Mouse (Mus musculus) fat pad, adult 2 months (tissue): ENCODE measurements around the gene Rab25.

Source experiments
- DNase-seq: peaks from one replicate; pipeline ENCODE4 v3.0.0-alpha.2; 2011; ENCODE audit warnings: low read depth, low spot score; ENCODE audit errors: extremely low read depth

The Rab25 gene

DNA sequence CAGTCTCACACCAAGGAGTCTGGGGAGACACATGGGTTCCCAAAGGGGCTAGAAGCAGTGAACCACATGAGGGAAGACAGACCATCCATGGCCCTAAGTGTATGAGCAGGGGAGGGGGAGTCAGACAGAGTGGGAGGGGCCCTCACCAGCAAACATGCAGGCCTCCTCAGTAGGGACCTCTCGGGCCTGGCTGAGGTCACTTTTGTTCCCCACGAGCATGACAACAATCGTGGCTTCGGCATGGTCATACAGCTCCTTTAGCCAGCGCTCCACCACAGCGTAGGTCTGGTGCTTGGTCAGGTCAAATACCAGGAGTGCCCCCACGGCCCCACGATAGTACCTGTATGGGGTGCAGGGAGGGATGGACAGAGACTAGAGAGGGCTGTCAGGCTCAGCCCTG is 4.9 kb downstream of the Rab25 start:
- no peak for DNase-seq

DNA sequence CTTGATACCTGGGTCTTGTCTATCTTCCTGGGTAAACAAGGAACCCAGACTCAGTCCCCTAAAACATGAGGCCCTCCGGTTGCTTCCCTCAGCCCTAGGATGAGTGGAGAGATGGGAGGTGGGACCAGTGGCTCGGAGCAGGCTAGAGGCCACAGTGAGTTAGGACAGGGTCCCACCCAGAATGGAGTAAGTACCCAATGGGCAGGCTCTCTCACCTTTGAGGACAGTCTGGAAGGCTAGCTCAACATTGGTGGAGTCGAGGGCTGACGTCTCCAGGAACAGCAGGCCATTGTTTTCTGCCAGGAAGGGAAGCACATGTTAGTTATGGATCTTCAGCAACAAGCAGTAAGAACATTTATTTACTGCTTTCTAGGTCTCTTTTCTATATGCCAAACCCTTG is 5.6 kb downstream of the Rab25 start:
- no peak for DNase-seq

DNA sequence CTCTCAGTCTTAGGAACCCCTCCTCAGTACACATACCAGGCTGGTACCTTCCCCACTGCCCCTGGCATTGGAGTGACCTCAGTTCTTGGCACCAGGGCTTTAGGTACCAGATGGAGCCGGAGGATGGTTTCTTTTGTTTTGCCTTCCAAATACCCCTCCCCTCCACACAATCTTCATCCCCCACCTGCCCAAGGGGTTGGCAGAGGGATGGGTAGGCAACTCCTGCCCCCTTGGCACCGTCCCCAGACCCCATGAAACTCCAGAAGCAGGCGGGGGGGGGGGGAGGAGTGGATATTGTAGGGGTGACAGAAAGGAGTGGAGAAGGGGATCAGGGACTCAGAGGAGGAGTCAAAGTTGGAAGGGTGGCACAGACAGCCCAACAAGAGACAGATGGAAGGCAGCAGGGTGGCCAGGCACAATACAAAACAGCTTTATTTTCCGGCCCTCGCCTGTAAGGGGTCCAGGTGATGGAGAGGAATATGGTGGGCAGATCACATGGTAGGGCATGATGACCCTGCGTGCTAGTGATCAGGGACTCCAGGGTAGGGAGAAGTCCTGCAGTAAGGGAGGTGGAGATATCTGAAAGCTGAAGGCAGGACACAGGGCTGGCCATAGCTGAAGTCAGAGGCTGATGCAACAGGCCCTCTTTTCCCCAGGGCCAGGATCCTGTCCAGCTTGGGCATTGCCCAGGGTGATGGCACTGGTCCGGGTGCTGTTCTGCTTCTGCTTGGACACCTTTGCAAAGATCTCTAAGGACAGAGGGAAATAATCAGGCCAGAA is 6.3 kb downstream of the Rab25 start:
- DNase-seq: no peak

DNA sequence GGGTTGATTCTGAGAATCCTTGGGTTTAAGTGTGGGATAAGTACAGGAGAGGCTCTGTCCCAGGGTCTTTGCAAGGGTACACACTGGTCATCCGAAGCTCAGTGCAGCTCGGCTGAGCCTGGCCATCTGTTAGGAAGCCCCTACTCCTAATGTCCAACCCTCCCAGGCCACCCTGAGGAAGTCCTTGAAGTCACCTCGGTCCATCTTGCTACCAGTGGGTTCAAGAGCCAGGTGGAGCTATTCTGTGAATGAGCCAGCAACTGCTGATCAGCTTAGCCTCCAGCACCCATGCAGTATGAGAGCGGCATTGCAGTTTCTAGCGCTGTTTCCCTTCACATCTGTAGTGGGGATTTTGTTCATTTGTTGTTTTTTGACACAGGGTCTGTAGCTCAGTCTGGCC is 8.0 kb downstream of the Rab25 start:
- DNase-seq: no peak

DNA sequence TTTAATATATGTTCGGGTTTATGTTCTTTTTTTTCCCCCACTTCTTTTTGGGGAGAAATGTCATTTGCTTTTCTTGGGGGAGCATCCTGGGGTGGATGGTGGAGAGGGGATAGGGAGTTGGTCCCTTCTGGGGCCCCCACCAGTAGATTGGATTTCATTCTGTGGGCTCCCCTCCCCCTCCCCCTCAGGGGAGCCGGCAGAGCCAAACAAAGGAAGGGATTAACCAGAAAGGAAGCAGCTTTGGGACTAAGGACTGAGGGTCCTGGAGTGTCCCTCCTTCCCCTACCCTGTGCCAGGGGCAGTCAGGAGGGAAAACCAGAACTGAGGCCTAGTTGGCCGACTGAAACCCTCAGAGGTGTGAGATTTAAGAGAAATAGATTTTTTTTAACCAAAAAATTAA is 8.7 kb downstream of the Rab25 start:
- DNase-seq: no peak

DNA sequence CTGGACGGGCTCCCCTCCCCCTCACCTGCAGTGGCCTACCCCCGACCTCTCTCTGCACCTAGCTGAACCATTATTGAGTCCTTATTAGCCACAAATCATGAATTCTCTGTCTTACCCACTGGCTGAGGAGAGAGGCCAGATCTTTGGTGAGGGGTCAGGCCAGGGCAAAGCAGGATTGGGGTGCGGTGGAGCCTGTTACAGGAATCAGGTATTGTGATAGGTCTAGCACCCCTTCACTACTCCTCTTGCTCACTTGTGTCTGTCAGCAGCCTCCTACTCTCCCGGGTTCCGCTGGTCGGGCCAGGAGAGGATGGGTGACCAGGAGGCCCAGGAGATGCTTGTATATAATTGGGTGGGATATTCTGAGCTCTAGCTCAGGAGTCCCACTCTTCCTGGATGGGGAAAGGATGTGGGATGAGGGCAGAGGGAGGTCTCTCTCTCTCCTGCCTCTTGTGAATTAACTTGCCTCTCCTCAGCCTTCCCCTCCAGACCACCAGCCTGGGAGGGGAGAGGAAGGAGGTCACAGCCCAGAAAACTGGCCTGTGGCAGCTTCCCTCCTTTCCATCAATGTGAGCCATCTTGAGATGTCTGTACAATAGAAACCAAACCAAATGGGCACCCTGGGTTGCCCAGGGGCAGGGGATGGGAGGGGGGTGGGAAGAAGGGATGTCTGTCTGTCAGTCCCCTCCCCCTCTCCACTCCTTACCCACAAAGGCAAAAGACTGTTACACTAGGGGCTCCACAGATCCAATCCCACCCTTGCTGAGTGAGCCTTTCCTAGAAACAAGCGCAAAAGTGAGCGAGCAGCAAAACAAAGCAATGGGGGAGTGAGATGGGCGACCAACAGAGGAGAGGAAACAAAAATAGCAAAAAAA is 9.6 kb downstream of the Rab25 start:
- DNase-seq: no peak

DNA sequence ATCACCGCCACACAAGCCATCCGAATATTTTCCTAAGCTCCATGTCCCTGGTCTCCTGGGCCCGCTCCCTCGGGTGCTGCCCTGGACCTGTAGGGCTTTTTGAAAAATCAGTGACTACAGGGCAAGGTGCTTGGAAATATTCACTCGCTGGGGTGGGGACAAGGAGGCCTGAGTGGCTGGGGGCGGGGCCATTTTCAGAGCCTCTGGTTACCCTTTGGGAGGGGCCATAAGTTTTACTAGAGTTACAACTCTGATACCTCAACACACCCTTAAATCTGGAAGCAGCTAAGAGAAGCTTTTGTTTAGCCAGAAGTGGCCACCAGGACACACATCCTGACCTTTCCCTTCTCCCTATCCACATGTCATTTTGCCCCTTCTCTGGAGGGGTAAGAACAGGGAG is 11.0 kb downstream of the Rab25 start:
- no peak for DNase-seq

DNA sequence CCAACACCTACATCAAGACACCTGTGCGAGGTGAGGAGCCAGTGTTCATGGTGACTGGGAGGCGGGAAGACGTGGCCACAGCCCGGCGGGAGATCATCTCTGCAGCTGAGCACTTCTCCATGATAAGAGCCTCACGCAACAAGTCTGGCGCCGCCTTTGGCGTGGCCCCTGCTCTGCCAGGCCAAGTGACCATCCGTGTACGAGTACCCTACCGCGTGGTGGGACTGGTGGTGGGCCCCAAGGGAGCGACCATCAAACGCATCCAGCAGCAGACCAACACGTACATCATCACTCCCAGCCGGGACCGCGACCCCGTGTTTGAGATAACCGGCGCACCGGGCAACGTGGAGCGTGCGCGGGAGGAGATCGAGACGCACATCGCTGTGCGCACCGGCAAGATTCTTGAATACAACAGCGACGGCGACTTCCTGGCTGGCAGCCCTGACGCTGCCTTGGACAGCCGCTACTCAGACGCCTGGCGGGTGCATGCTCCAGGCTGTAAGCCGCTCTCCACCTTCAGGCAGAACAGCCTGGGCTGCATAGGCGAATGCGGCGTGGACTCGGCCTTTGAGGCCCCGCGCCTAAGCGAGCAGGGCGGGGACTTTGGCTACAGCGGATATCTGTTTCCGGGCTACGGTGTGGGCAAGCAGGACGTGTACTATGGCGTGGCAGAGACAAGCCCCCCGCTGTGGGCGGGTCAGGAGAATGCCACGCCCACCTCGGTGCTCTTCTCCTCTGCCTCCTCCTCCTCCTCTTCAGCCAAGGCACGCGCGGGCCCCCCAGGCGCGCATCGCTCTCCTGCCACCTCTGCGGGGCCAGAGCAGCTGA is 11.8 kb downstream of the Rab25 start:
- no peak for DNase-seq

DNA sequence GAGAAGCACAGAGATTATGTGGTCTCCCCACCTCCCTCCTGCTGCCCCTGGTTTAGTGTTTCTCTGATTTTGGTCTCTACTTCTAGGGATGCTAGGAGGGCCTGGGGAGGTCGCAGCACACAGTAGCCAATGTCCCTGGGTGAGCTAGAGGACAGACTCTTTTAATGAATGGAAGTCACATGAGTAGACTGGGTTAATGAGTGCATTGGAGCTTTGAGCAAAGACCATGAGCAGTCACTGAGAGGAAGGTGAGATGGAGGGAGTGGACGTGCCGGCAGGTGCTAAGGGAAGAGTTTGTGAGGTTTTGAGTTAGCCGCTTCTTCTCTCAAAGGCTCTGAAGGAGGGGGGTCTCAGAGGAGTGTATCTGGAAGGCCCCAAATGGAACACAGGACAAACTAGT is 12.6 kb downstream of the Rab25 start:
- DNase-seq: no peak

DNA sequence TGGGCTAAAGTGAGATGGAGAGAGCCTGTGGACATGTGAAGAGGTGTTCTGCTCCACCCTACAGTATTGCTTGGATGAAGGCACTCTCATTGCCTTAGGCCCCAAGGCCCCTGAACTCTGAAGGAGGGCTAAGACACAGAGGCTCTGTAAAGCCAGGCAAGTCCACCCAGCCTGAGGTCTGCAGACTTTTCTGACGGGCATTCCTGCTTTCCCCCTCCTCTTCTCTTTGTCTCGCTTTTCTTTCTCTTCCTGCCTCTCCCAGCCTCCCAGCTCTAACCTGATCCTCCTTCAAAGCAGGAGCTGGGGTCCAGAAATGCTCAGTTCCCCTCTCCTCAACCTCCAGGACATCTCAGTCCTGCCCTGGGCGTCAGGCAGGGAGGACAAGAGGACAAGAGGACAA is 13.1 kb downstream of the Rab25 start:
- no peak for DNase-seq

DNA sequence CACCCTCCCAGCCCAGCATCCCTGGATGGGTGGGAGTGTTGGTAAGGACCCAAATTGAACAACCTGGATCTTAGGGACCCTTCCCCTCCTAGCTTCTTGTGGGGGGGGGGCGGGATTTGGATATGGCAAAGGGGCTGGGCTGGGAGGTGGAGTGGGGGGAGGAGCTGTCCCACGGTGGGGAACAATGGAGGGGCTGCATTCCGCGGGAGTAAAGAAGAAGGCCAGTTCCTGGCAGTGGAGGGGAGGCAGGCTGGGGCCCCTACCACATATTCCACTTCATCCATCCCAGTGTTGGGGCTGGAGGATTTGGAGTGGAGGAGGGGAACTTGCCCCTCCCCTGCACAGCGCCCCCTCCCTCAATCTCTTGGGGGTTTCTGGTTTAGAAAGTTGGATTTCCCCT is 14.4 kb downstream of the Rab25 start:
- DNase-seq: no peak

DNA sequence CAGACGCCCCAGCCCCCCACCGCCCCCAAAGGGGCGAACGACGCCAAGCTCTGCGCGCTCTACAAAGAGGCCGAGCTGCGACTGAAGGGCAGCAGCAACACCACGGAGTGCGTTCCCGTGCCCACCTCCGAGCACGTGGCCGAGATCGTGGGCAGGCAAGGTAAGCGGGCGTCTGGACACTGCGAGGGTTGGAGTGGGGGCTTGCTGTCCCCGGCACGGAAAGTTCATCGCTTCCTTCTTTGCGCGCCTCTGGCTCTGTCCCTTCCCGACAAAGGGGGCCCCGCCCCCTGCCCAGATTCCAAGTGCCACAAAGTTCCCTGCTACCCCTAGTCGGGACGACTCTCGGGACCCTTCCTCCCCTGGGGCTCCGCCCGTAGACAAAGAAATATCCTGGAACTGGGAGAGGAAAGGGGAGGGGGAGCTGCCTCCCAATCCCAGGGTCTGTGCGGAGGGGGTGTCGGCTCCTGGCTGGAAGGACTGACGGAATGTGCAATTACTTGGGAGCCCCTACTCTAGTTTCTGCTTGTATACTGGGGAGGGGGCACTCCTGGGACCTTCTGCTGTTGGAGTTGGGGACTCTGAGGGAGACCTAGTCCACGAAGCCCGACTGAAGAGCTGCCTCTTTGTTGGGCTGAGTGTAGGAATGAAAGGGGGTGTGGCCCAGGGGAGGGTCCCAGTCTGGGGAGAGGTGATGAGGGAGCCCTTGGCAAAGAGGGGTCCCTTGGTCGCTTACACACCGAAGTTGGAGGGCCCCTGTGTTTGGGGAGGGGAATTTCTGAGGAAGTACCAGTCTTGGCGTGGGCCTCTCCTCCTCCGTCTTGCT is 15.2 kb downstream of the Rab25 start:
- no peak for DNase-seq

DNA sequence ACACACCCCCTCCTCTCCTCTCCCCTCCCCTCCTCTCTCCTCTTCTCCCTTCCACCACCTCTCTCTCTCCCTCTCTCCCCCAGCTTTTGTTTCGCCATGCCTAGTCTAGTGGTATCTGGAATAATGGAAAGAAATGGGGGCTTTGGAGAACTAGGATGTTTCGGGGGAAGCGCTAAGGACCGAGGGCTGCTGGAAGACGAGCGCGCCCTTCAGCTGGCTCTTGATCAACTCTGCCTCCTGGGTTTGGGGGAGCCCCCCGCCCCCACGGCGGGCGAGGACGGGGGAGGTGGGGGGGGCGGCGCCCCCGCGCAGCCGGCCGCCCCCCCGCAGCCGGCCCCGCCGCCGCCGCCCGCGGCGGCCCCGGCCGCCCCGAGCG is 15.8 kb downstream of the Rab25 start, which contains the start of gene Mex3a:
Gene Mex3a (plus strand): TSS at position 97 of the 376 bp plus-strand sequence.
- DNase-seq: no peak

DNA sequence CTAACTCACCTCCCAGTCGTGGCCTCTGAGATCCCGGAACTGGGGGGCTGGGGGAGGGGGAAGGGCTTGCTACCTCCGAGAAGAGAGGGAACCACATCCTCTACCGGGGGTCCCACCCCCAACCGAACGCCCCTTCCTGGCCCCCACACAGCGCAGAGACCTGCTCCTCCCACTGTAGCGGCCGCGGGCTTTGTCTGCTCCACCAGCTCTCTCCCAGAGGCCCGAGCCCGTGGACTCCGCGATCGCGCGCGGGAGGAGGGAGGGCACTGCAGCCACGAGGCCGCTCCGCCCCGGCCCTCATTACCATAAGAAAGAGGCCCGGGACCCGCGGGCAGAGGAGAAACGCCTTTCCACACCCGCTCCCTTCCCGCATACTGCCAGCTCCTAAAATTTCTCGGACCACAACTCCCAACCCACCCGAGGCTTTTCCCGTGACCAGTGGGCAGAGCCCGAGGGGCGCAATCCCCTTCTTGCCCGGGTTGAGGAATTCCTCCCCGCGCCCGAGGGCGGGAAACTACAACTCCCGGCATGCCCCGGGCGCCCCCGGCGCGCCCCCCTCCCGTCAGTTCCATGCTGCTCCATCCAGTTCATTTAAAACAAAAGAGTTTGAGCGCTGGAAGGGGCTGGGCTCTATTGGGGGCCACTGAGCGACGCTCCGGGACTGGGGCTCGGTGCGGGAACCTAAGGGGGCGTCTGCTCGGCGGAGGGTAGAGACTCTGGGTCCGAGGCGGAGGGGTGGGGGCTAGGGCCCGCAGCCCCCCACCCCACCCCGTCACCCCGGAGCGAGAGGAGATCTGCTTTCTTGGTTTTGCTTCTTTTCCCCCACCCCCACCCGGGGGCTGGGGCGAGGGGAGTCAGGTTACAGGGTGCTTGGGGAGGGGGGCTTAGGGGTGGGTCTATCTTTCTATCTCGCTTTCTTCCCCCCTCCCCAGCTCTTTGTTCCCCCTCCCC is 16.5 kb downstream of the Rab25 start:
- DNase-seq: no peak

DNA sequence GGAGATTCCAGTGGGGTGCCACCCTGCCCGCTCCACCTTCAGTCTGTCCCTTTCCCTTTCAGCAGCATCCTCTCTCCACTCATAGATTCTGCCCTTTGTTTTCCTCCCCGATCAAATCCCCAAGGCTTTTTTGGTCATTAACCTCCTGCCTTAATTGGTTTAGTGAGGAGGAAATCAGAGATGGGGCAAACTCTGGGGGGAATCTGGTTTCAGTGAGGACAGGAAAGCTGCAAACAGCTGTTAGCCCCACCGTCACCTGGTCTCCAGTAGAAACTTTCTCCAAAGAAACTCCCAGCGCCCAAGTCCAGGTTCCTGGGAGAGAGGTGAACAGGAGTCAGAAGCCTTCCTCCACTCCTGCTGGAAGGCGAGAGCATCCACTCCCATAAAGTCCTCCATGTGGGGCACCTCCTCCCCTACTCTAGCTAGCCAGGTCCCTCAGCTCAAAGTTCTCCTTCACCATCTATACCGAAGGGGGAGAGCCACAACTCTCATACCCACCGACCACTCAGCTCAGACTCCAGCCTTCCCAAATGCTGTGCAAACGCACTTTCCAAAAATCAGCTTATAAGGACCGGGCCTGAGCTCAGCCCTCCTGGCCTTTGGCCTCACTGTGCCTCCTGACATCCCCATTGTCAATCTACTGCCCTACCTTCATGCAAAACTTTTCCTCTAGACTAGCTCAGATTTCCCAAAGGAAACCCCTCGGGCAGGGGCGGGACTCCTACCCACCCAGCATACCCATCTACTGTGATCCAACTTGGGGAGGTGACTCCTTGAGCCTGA is 17.8 kb downstream of the Rab25 start:
- no peak for DNase-seq

DNA sequence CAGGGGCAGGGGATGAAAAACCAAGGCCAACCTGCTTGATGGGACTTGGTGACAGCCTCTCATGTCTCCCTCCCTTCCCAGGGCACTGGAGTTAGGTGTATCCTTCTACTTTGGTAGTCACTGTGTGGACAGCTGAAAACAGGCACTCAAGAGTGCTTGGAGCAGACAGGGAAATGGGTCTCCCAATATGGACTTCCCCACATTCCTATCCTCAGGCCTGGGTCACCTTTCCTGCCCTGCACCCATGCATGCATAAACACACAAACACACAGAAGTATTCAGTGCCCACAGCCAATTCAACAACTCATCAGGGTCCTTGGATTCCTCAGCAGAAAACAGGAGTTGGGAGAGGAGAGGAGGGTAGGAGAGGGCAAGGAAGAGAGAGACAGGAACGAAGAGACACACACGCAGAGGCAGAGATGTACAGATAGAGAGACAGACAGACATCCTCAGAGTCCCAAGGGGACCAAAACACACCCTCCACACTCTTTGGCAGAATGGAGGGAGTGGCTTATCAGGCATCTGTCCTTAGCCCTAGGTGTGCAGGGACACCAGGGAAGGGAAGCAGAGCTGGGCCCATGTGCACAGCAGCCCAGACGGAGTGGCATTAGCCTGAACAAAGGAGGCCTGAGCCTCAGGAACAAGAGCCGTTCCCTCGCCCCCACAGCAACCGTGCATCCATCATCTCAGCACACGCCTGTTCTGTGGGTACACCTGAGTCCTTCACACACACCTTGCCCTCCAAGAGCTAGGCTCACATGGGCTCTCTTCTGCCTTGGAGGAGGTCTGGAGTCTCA is 18.7 kb downstream of the Rab25 start:
- no peak for DNase-seq

DNA sequence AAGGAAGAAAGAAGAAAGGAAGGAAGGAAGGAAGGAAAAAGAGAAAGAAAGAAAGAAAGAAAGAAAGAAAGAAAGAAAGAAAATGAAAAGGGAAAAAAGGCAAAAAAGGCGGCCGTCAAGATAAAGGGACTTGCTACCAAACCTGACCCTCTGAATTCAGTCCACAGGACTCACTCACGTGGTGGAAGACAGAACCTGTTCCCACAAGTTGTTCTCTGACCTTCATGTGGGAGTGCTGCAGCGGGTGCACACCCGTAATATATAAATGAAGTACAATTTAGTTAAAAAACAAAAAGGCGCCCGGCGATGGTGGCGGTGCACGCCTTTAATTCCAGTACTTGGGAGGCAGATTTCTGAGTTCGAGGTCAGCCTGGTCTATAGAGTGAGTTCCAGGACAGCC is 19.5 kb downstream of the Rab25 start:
- DNase-seq: no peak

DNA sequence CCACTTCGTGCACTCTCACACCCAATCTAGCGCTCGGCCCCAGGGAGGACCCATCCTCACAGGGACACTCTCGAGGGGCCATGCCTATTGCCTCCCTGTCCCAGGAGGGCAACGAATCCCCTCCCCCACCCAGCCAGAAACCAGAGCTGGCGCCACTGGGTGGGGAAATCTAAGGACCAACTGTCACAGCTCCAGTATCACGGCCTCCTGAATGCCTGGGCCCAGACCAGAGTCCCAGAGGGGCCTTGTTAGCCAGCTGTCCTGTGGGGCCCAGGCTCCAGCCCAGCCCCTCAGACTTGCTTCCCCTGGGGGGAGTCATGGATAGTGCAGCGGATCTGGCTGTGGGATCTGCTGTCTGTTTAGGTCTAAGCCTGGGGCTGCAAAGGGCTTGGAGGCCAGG is 20.5 kb downstream of the Rab25 start:
- DNase-seq: no peak
